ENCODE assay signal across 20 mouse cellular contexts in genomic region chr3:157189834-157190233, GRCm38 (mm10).
DNase-seq lines count a peak whose midpoint lies in the region; ATAC-seq and TF ChIP-seq lines count a peak whose summit lies in the region.
"Had no signal": no experiment of that assay in that cellular context is flagged by ENCODE, and none has a peak within 500 bp of the region (broad histone marks: within the 10 kb centered on the region; RNA-seq: fewer than 3 reads in every experiment).

No protein-coding gene starts in this region.

- no peak overlapping the region for H3K4me3 ChIP-seq in hindbrain, postnatal 0 days (ENCODE audit: low read length)
- no peak overlapping the region for H3K4me3 ChIP-seq in hindbrain, embryonic 14.5 days (replicated peaks; ENCODE audit: low read length)
- no peak overlapping the region for H3K4me3 ChIP-seq in midbrain, postnatal 0 days (ENCODE audit: low read depth, low read length)
- H3K4me3 ChIP-seq in midbrain, embryonic 11.5 days (ENCODE audit: low read depth, low read length), result no peak overlapping the region
- no peak overlapping the region for H3K4me3 ChIP-seq in cortical plate, adult 2 months (ENCODE audit: insufficient read depth, low read length)
- H3K4me3 ChIP-seq: forebrain, embryonic 10.5 days; forebrain, embryonic 13.5 days; heart, embryonic 10.5 days; heart, embryonic 13.5 days; hindbrain, embryonic 15.5 days; intestine, embryonic 15.5 days had no signal

- no peak overlapping the region for H3K27ac ChIP-seq in hindbrain, postnatal 0 days
- H3K27ac ChIP-seq in hindbrain, embryonic 14.5 days, result no peak overlapping the region
- peak overlapping the region; percentile 32; the same call in 1 of the 2 replicates for H3K27ac ChIP-seq in midbrain, postnatal 0 days (ENCODE audit: low read depth, low read length)
- no peak overlapping the region for H3K27ac ChIP-seq in midbrain, embryonic 11.5 days (ENCODE audit: low read depth, low read length)
- H3K27ac ChIP-seq in cortical plate, adult 2 months (ENCODE audit: insufficient read depth, low read length), result no peak overlapping the region
- H3K27ac ChIP-seq: forebrain, embryonic 10.5 days; forebrain, embryonic 13.5 days; heart, embryonic 10.5 days; heart, embryonic 13.5 days; hindbrain, embryonic 15.5 days; intestine, embryonic 15.5 days had no signal

- H3K4me1 ChIP-seq in hindbrain, postnatal 0 days (ENCODE audit: insufficient read depth, low read length), result no peaks in the 10 kb centered on the region
- H3K4me1 ChIP-seq in hindbrain, embryonic 14.5 days (replicated peaks; ENCODE audit: control insufficient read depth, insufficient read depth, low read length), result no peaks in the 10 kb centered on the region
- 0 out of 2 replicates have a peak, but pooled peaks cover 2% of the 10 kb centered on the region for H3K4me1 ChIP-seq in midbrain, postnatal 0 days (ENCODE audit: insufficient read depth, low read length)
- no peaks in the 10 kb centered on the region for H3K4me1 ChIP-seq in midbrain, embryonic 11.5 days (ENCODE audit: control insufficient read depth, insufficient read depth, low read length)
- peaks cover 1% of the 10 kb centered on the region; the same call in 1 of the 2 replicates for H3K4me1 ChIP-seq in cortical plate, adult 2 months (ENCODE audit: control insufficient read depth, insufficient read depth, low read length)
- H3K4me1 ChIP-seq: forebrain, embryonic 13.5 days; hindbrain, embryonic 15.5 days; intestine, embryonic 15.5 days had no signal

- peak; percentile 26 for DNase-seq in hindbrain, postnatal 0 days (ENCODE audit: low spot score)
- no peak for DNase-seq in hindbrain, embryonic 14.5 days (ENCODE audit: low spot score)
- peak; percentile 30 for DNase-seq in midbrain, postnatal 0 days (ENCODE audit: low spot score)
- no peak for DNase-seq in midbrain, embryonic 11.5 days (ENCODE audit: low spot score, missing footprints)
- DNase-seq in thymus, postnatal 14 days, result no peak
- DNase-seq: adrenal gland, adult 2 months; adrenal gland, postnatal 14 days; cerebellum, postnatal 36 days; gastrocnemius, postnatal 25 days; heart, adult 18-20 months; heart, postnatal 14 days; heart, postnatal 4 days had no signal

- no peaks in the 10 kb centered on the region for H3K36me3 ChIP-seq in hindbrain, postnatal 0 days (ENCODE audit: insufficient read depth, low read length)
- no peaks in the 10 kb centered on the region for H3K36me3 ChIP-seq in hindbrain, embryonic 14.5 days (replicated peaks; ENCODE audit: control insufficient read depth, insufficient read depth)
- H3K36me3 ChIP-seq in midbrain, postnatal 0 days (ENCODE audit: insufficient read depth, low read length), result no peaks in the 10 kb centered on the region
- H3K36me3 ChIP-seq in midbrain, embryonic 11.5 days (ENCODE audit: control insufficient read depth, insufficient read depth, low read length), result no peaks in the 10 kb centered on the region
- H3K36me3 ChIP-seq: forebrain, embryonic 10.5 days; heart, embryonic 10.5 days; heart, embryonic 13.5 days; hindbrain, embryonic 15.5 days; intestine, embryonic 15.5 days had no signal

- ATAC-seq in hindbrain, postnatal 0 days, result no peak
- no peak for ATAC-seq in hindbrain, embryonic 14.5 days (ENCODE audit: low FRiP score)
- ATAC-seq in midbrain, postnatal 0 days (ENCODE audit: low FRiP score), result no peak
- no peak for ATAC-seq in midbrain, embryonic 11.5 days (ENCODE audit: low FRiP score)
- ATAC-seq: CD4-positive, CD25-positive, alpha-beta regulatory T cell, adult 4 months; intestine, embryonic 15.5 days had no signal

- no peak for TF ChIP-seq POLR2A in cortical plate, adult 2 months (IDR thresholded peaks at IDR 0.05; ENCODE audit: extremely low read depth, insufficient read depth, low read length)

- no peak overlapping the region for H3K9ac ChIP-seq in hindbrain, postnatal 0 days (replicated peaks; ENCODE audit: low read length)
- no peak overlapping the region for H3K9ac ChIP-seq in hindbrain, embryonic 14.5 days
- H3K9ac ChIP-seq in midbrain, postnatal 0 days (replicated peaks; ENCODE audit: low read length, poor library complexity, severe bottlenecking), result no peak overlapping the region
- no peak overlapping the region for H3K9ac ChIP-seq in midbrain, embryonic 11.5 days (ENCODE audit: low read length)
- H3K9ac ChIP-seq: forebrain, embryonic 13.5 days; heart, embryonic 13.5 days; hindbrain, embryonic 15.5 days; intestine, embryonic 15.5 days had no signal

- 82% methylated on average over 4 of the region's 4 CpGs for WGBS in hindbrain, postnatal 0 days
- WGBS in hindbrain, embryonic 14.5 days, result 80% methylated on average over 4 of the region's 4 CpGs
- WGBS in midbrain, postnatal 0 days, result 75% methylated on average over 4 of the region's 4 CpGs
- 82% methylated on average over 4 of the region's 4 CpGs for WGBS in midbrain, embryonic 11.5 days

- TF ChIP-seq CTCF in hindbrain, postnatal 0 days (IDR thresholded peaks at IDR 0.05; ENCODE audit: low read depth), result peak; percentile 31; the same call in 1 of the 2 replicates
- TF ChIP-seq CTCF in midbrain, postnatal 0 days (IDR thresholded peaks at IDR 0.05), result peak; percentile 52
- 0 out of 2 replicates have a peak, but pooled peaks have one; percentile 11 for TF ChIP-seq CTCF in cortical plate, adult 2 months (IDR thresholded peaks at IDR 0.05; ENCODE audit: extremely low read depth, insufficient read depth, low read length)

- H3K4me2 ChIP-seq in hindbrain, postnatal 0 days (ENCODE audit: low read depth, low read length), result no peak overlapping the region
- no peak overlapping the region for H3K4me2 ChIP-seq in hindbrain, embryonic 14.5 days (replicated peaks)
- H3K4me2 ChIP-seq in midbrain, postnatal 0 days (ENCODE audit: low read depth, low read length, poor library complexity, severe bottlenecking), result no peak overlapping the region
- H3K4me2 ChIP-seq in midbrain, embryonic 11.5 days, result no peak overlapping the region
- H3K4me2 ChIP-seq: forebrain, embryonic 13.5 days; heart, embryonic 13.5 days; hindbrain, embryonic 15.5 days; intestine, embryonic 15.5 days had no signal

- no peaks in the 10 kb centered on the region for H3K27me3 ChIP-seq in hindbrain, postnatal 0 days (ENCODE audit: insufficient read depth, low read length)
- no peaks in the 10 kb centered on the region for H3K27me3 ChIP-seq in hindbrain, embryonic 14.5 days (ENCODE audit: control insufficient read depth, insufficient read depth, low read length)
- H3K27me3 ChIP-seq in midbrain, postnatal 0 days (ENCODE audit: insufficient read depth, low read length), result no peaks in the 10 kb centered on the region
- no peaks in the 10 kb centered on the region for H3K27me3 ChIP-seq in midbrain, embryonic 11.5 days (ENCODE audit: control insufficient read depth, insufficient read depth, low read length)
- H3K27me3 ChIP-seq: forebrain, embryonic 13.5 days; heart, embryonic 13.5 days; hindbrain, embryonic 15.5 days; intestine, embryonic 15.5 days had no signal

- H3K9me3 ChIP-seq in hindbrain, postnatal 0 days (ENCODE audit: low read length), result no peaks in the 10 kb centered on the region
- H3K9me3 ChIP-seq in hindbrain, embryonic 14.5 days (ENCODE audit: control insufficient read depth, low read length), result no peaks in the 10 kb centered on the region
- H3K9me3 ChIP-seq in midbrain, postnatal 0 days (ENCODE audit: low read length), result no peaks in the 10 kb centered on the region
- no peaks in the 10 kb centered on the region for H3K9me3 ChIP-seq in midbrain, embryonic 11.5 days (ENCODE audit: control insufficient read depth, low read length)
- H3K9me3 ChIP-seq: forebrain, embryonic 10.5 days; forebrain, embryonic 13.5 days; heart, embryonic 10.5 days; heart, embryonic 13.5 days; hindbrain, embryonic 15.5 days; intestine, embryonic 15.5 days had no signal

Comparison
In these comparisons a context has a peak if more than half of its experiments do, and no peak if none do; other contexts are left out.
1. DNase-seq: peak in hindbrain, postnatal 0 days (single experiment) and midbrain, postnatal 0 days (single experiment); none in hindbrain, embryonic 14.5 days (single experiment), midbrain, embryonic 11.5 days (single experiment) and thymus, postnatal 14 days (single experiment).
2. Peak in every context shown above with its lines, with median percentiles within 50 percentile points of each other: CTCF ChIP-seq.